Mouse (Mus musculus) liver, adult 2 months (tissue): ENCODE results near the gene Mrpl35. TPM values are rescaled to one million over a fixed set of nuclear protein-coding genes. Genes with fewer than 3 reads are reported as not detected.
A peak's percentile ranks its signal among the peaks of the same experiment; 100 is the strongest.

ENCODE experiments used
- DNase-seq: peaks from one replicate; pipeline ENCODE4 v3.0.0-alpha.2; 2011; ENCODE audit warnings: low read depth, low spot score; ENCODE audit errors: extremely low read depth
- H3K27ac ChIP-seq: fragments of 200-500 bp; replicated peaks from 2 replicates; pipeline ENCODE4 v1.5.1; 2012; ENCODE audit warnings: low read depth, mild to moderate bottlenecking, control low read depth, inconsistent platforms, low read length; ENCODE audit not compliant: insufficient read depth
- H3K27me3 ChIP-seq: fragments of 200-500 bp; 2 replicates; pipeline ENCODE4 v1.6.1; 2012; ENCODE audit warnings: mild to moderate bottlenecking, moderate library complexity, low read length, inconsistent platforms; ENCODE audit not compliant: control insufficient read depth, insufficient read depth
- H3K36me3 ChIP-seq: fragments of 200-500 bp; 2 replicates; pipeline ENCODE4 v1.6.1; 2012; ENCODE audit warnings: low read length, inconsistent platforms; ENCODE audit not compliant: control insufficient read depth, insufficient read depth
- H3K4me1 ChIP-seq: fragments of 200-500 bp; 2 replicates; pipeline ENCODE4 v1.6.1; 2011; ENCODE audit warnings: low read length; ENCODE audit not compliant: control insufficient read depth, insufficient read depth
- H3K4me3 ChIP-seq: fragments of 200-500 bp; 2 replicates; pipeline ENCODE4 v1.5.1; 2011; ENCODE audit warnings: low read depth, mild to moderate bottlenecking, control low read depth, low read length, moderate library complexity; ENCODE audit not compliant: insufficient read depth
- H3K79me2 ChIP-seq: fragments of 200-500 bp; 2 replicates; pipeline ENCODE4 v1.6.1; 2012; ENCODE audit warnings: inconsistent platforms, mild to moderate bottlenecking, low read length, moderate library complexity; ENCODE audit not compliant: control insufficient read depth, insufficient read depth
- H3K9ac ChIP-seq: fragments of 200-500 bp; 2 replicates; pipeline ENCODE4 v1.6.1; 2012; ENCODE audit warnings: low read depth, mild to moderate bottlenecking, control low read depth, inconsistent platforms, low read length
- CTCF ChIP-seq: fragments of 200-500 bp; IDR thresholded peaks from 2 replicates; pipeline ENCODE4 v1.5.1; 2011; ENCODE audit warnings: low read depth, low read length, control low read depth
- POLR2A ChIP-seq: fragments of 200-500 bp; IDR thresholded peaks from 2 replicates; pipeline ENCODE4 v1.6.1; 2011; ENCODE audit warnings: low read length, control low read depth; ENCODE audit not compliant: insufficient read depth; ENCODE audit errors: extremely low read depth
- WGBS: fragments of 180-500 bp; shearing (Covaris S2); methylation state at CpG from one replicate; pipeline ENCODE4 v1.1.7; 2018; 5-methylcytosine and 5-hydroxymethylcytosine counted together
- polyA plus RNA-seq: library from polyadenylated mRNA; depleted of rRNA; stranded (reverse); fragments of >200 nt; gene quantifications from 2 replicates; pipeline ENCODE4 v1.2.3, GENCODE M21; 2012
- total RNA-seq: library from RNA; depleted of rRNA; stranded (reverse); fragments of >200 nt; gene quantifications from 2 replicates; pipeline ENCODE4 v1.2.3, GENCODE M21; 2014

Mrpl35 gene
- total and polyA plus RNA-seq, 2 experiments, result 9.5 to 14.4 TPM

GRCm38 (mm10) chr6:71806713-71807112 is 20.1 kb downstream of the Mrpl35 start:
- TF ChIP-seq POLR2A (no peak), CTCF (no peak)
- no peak for DNase-seq
- Histone ChIP-seq H3K4me3 (no peak overlapping the region), H3K79me2 (no peaks in the 10 kb centered on the region), H3K27me3 (no peaks in the 10 kb centered on the region), H3K9ac (no peak overlapping the region), H3K36me3 (peaks cover 5% of the 10 kb centered on the region; the same call in 1 of the 2 replicates), H3K4me1 (no peaks in the 10 kb centered on the region), H3K27ac (no peak overlapping the region)
- WGBS, result 26% methylated on average over 1 of the region's 1 CpGs

GRCm38 (mm10) chr6:71804061-71804829 is 22.5 kb downstream of the Mrpl35 start:
- TF ChIP-seq CTCF, result peak; percentile 97
- no peak for TF ChIP-seq POLR2A
- no peaks in the 10 kb centered on the region for H3K27me3 ChIP-seq
- no peaks in the 10 kb centered on the region for H3K4me1 ChIP-seq
- no peak overlapping the region for H3K27ac ChIP-seq
- no peaks in the 10 kb centered on the region for H3K79me2 ChIP-seq
- no peaks in the 10 kb centered on the region for H3K36me3 ChIP-seq
- no peak overlapping the region for H3K4me3 ChIP-seq
- DNase-seq, result peak; percentile 41
- 23% methylated on average over 12 of the region's 12 CpGs for WGBS
- H3K9ac ChIP-seq, result no peak overlapping the region

DNA sequence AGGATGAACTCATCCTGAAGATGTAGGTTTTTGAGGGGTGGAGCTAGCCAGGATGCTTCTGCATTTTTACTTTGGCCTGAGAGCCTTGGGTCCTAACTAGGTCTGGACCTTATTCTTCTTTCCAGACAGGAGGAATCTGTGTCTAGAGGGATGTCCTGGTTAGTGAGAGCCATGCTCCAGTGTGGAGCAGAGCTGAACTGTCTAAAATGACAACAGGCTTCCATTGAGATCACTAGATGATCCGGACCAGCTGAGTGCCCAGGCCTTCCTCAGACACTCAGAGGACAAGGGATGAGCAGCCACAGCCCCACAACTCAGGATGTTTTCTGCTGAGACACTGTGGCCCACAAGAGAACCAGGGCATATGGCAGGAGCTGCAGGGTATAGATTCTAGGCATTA is 23.2 kb downstream of the Mrpl35 start:
- WGBS, result 89% methylated on average over 1 of the region's 1 CpGs
- H3K27ac ChIP-seq, result no peak overlapping the region
- no peaks in the 10 kb centered on the region for H3K27me3 ChIP-seq

DNA sequence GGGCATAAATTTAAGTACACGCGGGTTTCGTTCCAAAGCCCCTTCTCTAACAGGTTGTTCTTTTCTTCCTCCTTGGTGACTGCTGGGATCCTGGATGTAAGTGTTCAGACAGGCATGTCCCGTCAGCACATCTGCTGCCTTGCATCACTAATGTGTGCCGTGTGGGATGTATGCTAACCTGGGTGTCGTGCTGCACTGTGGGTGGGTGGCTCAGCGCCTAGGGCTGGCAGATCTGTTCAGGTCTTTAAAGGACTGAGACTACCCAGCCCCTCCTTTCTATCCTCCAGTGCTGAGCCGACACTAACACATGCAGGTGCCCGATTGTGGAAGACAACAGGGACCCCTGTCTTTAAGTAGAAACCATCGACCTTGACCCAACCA is 25.1 kb downstream of the Mrpl35 start:
- no peak for DNase-seq
- H3K36me3 ChIP-seq, result no peaks in the 10 kb centered on the region
- H3K27me3 ChIP-seq, result no peaks in the 10 kb centered on the region
- H3K79me2 ChIP-seq, result no peaks in the 10 kb centered on the region
- H3K4me1 ChIP-seq, result no peaks in the 10 kb centered on the region
- TF ChIP-seq POLR2A (no peak), CTCF (no peak)
- WGBS, result 78% methylated on average over 10 of the region's 10 CpGs
- no peak overlapping the region for H3K9ac ChIP-seq
- H3K4me3 ChIP-seq, result no peak overlapping the region
- H3K27ac ChIP-seq, result no peak overlapping the region

More for the DNA sequence above, 23.2 kb downstream of the Mrpl35 start:
- H3K79me2 ChIP-seq, result no peaks in the 10 kb centered on the region
- no peak for TF ChIP-seq CTCF
- no peak for TF ChIP-seq POLR2A
- no peak overlapping the region for H3K9ac ChIP-seq
- H3K4me1 ChIP-seq, result no peaks in the 10 kb centered on the region
- DNase-seq, result no peak
- H3K4me3 ChIP-seq, result no peak overlapping the region
- no peaks in the 10 kb centered on the region for H3K36me3 ChIP-seq

DNA sequence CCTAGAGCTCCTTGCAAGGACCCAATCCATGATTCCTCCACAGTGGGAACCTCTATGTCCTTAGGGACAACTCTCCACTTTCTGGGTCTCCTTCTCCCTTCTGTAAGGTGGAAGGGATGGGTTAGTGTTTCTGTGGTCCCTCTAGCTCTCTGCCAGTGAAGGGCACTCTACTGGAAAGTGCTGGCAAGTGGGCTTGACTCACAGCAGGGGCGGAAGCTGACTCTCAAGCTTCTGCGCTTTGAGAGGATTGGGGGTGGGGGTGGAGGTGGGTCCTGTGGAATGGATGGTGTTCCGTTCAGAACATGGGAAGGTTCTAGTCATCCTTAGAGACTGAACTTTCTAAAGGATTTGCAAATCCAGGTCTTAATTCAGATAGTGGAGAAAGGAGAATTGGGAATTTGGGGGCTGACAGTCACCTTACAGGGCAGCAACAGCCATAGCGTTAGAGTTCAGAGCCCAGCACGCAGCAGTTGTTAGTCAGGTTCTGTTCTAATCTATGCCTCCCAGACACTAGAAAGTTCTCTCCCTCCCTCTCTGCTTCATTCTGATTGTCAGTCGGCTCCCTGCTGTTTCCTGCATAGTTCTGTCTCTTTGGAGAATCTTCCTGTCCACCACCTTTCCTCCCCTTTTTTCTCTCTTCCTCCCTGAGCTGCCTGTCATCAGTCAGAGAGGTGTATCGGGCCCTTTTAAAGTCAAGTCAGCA is 25.6 kb downstream of the Mrpl35 start:
- Histone ChIP-seq H3K4me1 (no peaks in the 10 kb centered on the region), H3K9ac (no peak overlapping the region), H3K36me3 (no peaks in the 10 kb centered on the region), H3K4me3 (no peak overlapping the region), H3K27ac (no peak overlapping the region), H3K79me2 (no peaks in the 10 kb centered on the region), H3K27me3 (no peaks in the 10 kb centered on the region)
- no peak for TF ChIP-seq POLR2A
- no peak for TF ChIP-seq CTCF
- WGBS, result 80% methylated on average over 7 of the region's 7 CpGs
- DNase-seq, result no peak

DNA sequence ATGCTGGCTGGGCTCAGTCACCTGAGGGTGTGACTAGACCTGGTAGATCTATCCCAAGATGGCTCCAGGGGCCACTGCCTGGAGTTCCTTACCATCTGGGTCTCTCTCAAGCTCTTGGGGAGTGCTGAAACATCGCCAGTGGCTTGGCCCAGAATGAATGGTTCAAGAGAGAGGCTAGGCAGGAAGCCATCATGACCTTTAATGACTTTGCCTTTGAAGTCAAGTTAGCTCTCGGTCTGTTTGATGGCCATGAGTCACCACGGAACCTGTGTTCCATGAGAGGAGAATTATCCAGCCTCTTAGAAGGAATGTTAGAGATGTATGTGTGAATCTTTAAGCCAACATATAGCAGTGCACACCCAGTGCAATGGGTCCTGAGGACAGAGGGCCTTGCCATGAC is 27.4 kb downstream of the Mrpl35 start:
- H3K79me2 ChIP-seq, result no peaks in the 10 kb centered on the region
- DNase-seq, result no peak
- H3K4me3 ChIP-seq, result no peak overlapping the region
- H3K36me3 ChIP-seq, result no peaks in the 10 kb centered on the region
- no peak overlapping the region for H3K27ac ChIP-seq
- H3K27me3 ChIP-seq, result no peaks in the 10 kb centered on the region
- H3K9ac ChIP-seq, result no peak overlapping the region
- 51% methylated on average over 3 of the region's 3 CpGs for WGBS
- TF ChIP-seq POLR2A, result no peak
- H3K4me1 ChIP-seq, result no peaks in the 10 kb centered on the region
